Mouse (Mus musculus): ENCODE data around the gene Vps37b.

Vps37b gene

GRCm38 (mm10) chr5:124045453-124046010, 13.5 kb upstream of the Vps37b start:
- DNase-seq: no peak

GRCm38 (mm10) chr5:124043999-124044398, 11.9 kb upstream of the Vps37b start:
- DNase-seq: no peak

GRCm38 (mm10) chr5:124043212-124043978, 11.3 kb upstream of the Vps37b start:
- DNase-seq: no peak

- no peak for DNase-seq
These were observed 9.0 kb upstream of the Vps37b start for GRCm38 (mm10) chr5:124041097-124041496.

- DNase-seq: no peak
These were observed 7.5 kb upstream of the Vps37b start for GRCm38 (mm10) chr5:124039602-124040001.

GRCm38 (mm10) chr5:124036836-124037235, 4.8 kb upstream of the Vps37b start:
- no peak for DNase-seq

- DNase-seq: no peak
These were observed 4.3 kb upstream of the Vps37b start for GRCm38 (mm10) chr5:124036341-124036740.

- DNase-seq: no peak
These were observed 3.7 kb upstream of the Vps37b start for GRCm38 (mm10) chr5:124035806-124036205.

GRCm38 (mm10) chr5:124035406-124035805, 3.3 kb upstream of the Vps37b start:
- no peak for DNase-seq

GRCm38 (mm10) chr5:124034471-124034870, 2.4 kb upstream of the Vps37b start:
- DNase-seq: no peak

- peak in 1 of 2 experiments; percentile 37 for DNase-seq
These were observed 758 bp downstream of the Vps37b start for GRCm38 (mm10) chr5:124031068-124031955.

- peak; percentile 51 to 57 for DNase-seq
These were observed 1.5 kb downstream of the Vps37b start for GRCm38 (mm10) chr5:124030386-124031067.

- DNase-seq: peak in 1 of 2 experiments; percentile 21
These were observed 2.6 kb downstream of the Vps37b start for GRCm38 (mm10) chr5:124029220-124030035.

GRCm38 (mm10) chr5:124028680-124029079, 3.4 kb downstream of the Vps37b start:
- DNase-seq: no peak

- peak in 1 of 2 experiments; percentile 16 for DNase-seq
These were observed 4.2 kb downstream of the Vps37b start for GRCm38 (mm10) chr5:124027702-124028470.

GRCm38 (mm10) chr5:124026568-124026967, 5.5 kb downstream of the Vps37b start:
- no peak for DNase-seq

GRCm38 (mm10) chr5:124025587-124026441, 6.3 kb downstream of the Vps37b start:
- peak in 1 of 2 experiments; percentile 36 for DNase-seq

GRCm38 (mm10) chr5:124025146-124025545, 6.9 kb downstream of the Vps37b start:
- peak in 1 of 2 experiments; percentile 20 for DNase-seq

- peak; percentile 76 to 81 for DNase-seq
These were observed 7.4 kb downstream of the Vps37b start for GRCm38 (mm10) chr5:124024677-124025076.

- DNase-seq: no peak
These were observed 9.7 kb downstream of the Vps37b start for GRCm38 (mm10) chr5:124022365-124022764.
